Mouse (Mus musculus) thymus, adult 18-20 months (tissue): Measurements from ENCODE around the gene Cacna1d.
A peak's percentile ranks its signal among the peaks of the same experiment; 100 is the strongest.

Experiments used
- DNase-seq, 2 experiments: peaks; one replicate each; pipeline ENCODE4 v3.0.0; 2022; ENCODE audit warnings: mixed read lengths in 2 of 2

Cacna1d gene

DNA sequence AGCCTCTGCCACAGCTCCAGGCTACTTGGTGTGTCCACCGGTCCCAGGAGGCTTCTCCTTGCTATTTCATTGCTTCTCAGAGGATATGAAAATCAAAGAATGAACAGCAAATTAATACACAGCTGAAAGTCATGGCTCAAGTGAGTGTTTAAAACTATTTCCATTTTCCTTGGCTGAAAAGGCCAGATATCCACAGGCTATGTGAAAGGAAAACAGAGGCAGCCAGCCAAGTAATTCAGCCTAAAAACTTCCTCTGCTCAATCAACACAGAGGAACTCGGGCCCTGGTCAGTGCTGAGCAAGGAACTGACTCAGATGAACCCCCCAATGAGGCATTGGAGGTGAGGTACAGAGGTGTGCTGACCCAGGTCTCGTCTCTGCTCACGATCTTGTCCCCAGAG, 165.0 kb downstream of the Cacna1d start:
- DNase-seq = no peak

DNA sequence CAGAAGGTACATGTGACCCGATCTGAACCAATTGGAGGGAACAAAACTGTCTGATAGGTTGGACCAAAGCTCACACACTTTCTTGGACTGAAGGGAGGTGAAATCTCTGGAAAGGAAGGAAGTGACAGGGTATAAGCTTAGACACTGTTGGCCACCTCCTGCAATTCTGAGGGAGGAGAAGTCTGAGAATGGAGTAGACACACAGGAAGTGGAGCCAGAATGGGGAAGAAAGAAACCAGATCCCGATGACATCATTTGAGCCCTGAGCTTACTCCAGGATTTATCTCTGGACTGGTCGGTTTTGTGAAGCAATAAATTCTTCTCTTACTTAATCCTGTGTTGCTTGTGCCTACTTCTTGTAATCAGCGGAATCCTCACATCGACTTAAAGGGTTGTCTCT, 166.3 kb downstream of the Cacna1d start:
- no peak for DNase-seq

DNA sequence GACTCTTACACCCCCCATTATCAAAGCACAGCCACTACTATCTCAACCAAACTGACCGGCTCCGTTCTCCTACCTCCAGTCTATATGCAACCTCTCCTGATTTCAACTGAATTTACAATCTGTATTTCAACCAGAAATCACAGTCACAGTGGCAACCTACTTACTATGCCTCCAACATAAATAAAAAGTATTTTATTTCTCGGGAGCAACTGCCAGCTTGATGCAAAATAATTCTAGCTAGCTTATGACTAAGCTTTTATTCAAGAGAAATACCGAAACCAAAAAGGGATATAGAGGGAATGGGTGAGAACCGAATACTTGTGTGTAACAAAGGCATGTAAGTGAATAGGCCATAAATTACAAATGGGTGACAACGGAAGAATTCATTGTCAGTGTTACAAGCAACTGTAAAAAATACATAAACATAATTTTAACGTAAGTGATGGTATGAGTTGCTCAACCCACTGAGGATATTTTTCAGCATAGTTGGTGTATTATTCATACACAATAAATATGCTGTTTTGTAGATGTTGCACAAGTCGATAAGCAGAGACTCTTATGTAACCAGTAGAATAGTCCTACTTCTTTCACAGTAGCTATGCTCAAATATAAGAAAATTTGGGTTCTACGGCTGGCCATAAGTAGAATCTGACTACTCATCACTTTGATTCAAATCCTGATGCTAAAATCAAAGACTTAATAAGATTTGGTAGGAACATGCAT, 172.4 kb downstream of the Cacna1d start:
- DNase-seq = no peak

DNA sequence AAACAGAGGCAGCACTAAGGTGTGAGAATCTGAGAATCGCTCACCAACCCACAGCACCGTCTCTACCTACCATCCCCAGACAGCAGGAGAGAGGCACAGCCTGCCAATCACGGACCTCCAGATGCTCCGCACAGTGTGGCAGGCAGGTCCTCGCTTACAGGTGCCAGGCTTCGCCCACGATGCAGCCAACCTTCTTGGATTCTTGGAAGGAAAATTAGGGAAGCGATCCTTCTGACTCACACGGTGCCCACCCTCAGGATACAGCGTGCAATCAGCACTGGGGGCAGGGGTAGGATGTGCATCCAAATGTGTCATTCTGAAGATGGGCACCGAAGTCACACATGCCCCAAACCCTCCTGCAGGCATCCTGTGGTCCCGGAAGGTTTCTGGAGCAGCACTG, 173.0 kb downstream of the Cacna1d start:
- no peak for DNase-seq

DNA sequence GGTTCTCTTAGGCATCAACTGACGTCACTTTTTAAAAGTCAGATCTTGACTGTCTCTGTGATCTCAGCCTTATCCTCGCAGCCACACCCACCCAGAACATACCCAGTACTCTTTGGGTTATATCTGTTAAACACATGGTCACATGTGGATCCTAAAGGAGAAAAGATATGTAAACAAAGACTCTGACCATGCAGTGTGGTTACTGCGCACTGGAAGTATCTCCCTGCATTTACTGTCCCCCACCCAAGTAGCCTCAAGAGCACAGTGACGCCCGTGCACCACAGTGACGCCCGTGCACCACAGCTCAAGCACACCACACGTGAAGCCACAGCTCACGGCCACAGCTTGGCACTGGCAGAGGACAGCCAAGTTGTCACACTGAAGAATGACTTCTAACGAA, 173.6 kb downstream of the Cacna1d start:
- no peak for DNase-seq

DNA sequence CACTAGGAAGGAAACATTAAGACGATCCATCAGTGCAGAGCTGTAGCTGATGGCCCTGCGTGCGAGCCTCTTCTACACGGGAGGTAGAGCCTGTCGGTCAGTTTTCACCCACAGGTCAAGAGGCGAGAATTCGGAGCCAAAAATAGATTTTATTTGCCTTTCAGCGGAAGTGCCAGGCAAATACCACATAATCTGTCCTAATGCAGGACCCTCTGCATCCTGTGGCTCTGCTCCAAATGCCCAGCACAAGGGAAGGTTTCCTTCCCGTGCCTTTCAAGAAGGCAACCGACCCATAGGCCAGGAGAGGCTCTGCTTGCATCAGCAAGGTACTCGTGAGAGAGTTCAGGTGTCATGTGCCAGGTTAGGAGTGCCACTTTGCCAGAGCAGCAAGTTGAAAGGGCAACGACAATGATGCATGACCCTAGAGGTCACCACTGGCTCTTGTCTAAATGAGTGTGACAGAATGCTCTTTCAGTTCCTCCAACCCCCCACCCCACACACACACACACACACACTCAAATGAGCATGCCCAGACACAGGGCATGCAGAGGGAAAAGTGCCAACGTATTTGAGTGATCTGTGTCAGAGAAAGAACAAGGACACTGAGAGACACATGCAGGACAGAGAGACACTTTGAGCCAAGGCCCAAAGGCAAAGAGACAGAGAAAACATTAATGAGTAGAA, 179.9 kb downstream of the Cacna1d start:
- no peak for DNase-seq

DNA sequence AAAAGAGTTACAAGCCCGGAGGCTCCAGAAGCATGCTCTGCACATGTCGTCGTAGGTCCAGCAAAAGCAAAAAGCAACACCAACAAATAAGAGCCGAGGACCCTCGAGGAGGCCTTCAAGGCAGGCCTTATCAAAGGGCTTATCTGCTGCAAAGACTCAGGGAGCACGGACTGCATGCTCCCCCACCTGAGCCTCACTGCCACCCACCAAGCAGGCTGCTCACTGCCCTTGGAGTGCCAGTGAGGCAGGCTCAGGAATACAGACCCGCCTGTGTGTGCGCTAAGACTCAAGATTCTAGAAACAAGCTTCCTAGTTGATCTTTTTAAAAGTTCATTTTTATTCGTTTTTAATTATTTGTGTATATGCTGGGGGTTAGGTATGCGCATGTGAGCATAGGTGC, 181.0 kb downstream of the Cacna1d start:
- DNase-seq = no peak

DNA sequence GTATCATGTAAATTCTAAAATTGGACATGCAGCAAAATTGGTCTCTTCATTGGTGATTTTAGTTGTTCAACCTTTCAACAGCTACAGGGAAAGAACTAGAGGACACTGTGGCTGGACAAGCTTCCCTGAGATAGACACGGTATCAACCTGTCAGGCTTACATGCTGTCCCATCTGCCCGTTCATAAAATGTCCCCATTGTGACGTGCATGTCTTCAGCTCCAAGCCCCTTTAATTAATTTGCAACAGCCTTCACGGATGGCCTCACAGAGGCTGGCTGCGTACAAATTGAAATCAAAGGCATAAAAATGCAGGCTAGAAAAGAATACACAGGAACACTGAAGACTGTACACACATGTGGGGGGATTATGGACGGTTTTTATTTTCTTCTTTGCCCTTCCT, 185.0 kb downstream of the Cacna1d start:
- DNase-seq = no peak

DNA sequence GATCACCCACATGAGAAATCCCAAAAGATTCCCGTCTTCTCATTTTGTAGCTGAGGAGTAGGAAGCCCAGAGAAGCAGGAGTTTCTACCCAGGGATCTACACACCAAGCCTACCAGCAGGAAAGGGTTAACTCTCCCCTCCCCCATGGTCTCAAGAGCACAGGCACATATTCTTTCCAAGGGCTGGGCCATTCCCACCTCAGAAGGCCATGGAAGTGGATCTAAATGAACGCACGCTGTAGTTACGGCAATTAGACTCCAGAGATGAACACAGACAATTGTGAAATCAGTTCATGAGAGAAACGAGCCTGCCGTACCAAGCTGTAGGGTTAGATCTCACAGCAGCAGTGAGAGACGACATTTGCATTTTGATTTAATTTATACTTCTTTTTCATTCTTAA, 191.3 kb downstream of the Cacna1d start:
- DNase-seq = no peak

DNA sequence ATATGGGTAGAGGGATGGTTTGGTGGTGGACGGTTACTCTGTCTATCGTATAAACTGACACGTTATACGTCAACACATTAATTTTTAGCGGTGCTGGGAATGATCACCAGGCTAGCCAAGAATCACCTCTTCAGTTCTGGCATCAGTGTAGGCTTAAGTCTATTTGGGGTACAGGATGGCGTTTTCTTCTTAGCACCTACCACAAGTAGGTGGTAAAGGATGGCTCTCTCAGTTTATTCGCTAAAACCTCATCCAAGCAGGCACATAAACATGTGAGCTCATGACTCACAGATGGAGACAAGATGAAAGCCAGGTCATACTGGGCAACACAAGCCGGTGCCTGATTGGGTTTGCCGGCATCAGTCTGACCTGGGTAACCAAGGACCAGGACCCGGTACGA, 193.8 kb downstream of the Cacna1d start:
- DNase-seq = no peak

DNA sequence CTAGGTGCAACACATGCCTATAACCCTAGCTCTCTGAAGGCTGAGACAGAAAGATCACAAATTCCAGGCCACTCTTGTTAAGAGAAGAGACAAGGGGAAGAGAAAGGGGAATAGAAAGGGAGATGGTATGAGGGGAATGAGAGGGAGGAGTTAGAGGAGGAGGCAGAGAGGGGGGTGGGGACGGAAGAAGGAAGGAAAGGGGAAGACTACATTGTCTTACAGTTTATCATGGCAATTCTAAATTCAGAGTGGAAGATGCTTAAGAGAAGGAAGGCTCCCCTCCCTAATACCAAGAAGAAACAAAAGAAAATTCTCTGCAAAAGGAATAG, 199.2 kb downstream of the Cacna1d start:
- DNase-seq = no peak

DNA sequence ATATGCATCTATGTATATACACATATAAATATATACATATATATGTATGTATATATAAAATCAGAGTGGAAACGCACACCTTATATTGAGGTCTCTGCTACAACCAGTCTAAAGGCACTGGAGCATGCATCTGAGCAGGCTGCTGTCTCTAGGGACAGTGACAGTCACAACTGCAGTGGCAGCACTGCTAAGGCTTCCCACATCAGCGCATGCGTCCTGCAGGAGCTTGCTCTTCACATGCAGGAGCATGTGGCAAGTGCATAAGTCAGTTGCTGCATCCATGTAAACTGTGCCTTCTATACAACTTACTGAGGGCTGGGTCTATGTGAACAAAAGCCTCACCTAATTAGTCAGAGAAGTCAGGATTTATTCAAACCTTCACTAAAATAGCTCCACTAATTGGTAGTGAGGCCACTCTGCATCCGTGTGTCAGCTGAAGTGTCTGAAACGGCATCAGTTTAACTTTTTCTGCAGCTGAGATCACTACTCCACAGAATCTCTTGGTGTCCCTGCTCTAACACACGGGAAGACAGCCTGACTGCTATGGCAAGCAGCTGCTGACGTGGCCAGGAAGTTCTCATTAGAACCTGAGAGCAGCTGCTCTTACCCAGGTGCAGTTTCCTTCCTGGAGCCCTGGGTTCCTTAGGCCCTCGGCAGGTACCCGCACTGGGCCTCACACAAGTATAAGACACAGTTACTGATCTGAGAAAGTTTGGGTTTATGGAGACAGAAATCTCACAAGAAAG, 199.7 kb downstream of the Cacna1d start:
- DNase-seq = peak; percentile 34 to 55

DNA sequence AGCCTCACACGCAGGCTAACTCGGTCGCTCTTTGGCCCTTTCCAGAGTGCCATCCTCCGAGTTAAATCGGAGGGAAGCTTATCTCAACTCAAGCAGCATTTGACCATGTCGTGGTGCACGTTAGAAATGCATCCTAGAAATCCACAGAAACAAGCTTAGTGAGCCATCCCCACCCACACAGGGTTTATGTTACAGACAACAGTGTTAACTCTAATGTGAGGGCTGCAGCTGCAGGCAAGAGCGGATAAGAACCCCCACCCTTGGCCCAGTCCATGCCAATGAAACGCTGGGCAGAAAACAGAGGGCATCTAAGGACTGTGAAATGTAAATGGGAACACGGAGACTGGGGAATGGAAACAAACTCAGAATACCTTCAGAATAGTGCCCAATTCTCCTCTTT, 206.8 kb downstream of the Cacna1d start:
- DNase-seq = no peak

DNA sequence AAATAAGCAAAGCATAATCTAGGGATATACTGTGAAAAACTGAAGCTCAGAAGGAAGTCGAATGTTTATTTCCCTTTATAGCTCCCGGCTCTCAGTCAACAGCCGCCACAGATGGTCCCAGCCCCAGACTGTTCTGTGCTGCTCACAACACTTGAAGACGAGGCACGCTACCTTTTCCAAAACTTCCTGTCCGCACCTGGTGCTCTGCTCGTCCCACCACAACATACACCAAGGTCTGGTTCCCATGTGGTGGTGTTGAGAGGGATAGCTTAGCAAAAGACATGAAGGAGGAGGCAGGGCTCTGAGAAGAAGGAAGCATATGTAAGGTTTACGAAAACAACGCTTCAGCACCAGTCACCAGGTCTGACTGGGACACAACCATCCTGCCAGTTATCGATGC, 207.2 kb downstream of the Cacna1d start:
- no peak for DNase-seq

DNA sequence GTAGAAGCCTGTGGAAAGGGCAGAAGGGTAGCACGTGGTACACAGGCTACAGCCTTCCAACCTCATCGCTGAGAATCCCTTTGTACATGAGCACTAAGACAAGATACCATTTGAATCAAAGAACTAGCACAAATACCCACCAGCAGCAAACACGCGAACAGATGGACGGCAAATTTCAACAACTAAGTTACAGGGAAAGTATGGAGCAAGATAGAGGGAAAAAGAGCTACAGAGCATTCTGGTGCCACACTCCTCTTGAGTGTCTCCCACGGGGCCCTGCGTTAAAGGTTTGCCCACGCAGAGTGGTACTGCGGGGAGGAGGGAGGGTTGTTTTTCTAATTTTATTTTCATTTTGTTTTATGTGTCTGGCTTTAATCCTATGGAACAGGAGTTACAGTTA, 215.7 kb downstream of the Cacna1d start:
- no peak for DNase-seq

DNA sequence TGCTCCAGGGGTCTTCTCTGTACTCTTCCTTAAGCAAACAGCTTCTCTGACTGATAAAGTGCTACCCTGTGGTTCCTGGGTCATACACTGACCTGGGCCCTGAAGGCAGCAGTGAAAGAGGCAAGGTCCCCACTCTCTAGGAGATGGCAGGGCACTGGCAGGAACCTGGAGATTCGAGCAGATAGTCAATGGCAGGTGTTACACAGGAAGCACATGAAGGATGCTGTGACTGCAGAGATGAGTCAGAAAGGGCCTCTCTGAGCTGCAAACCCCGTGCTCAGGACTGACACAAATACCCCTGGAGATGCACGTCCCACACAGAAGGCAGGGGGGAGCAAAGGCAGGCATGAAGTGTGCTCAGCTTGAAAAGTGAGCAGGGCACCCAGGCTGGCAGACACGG, 218.3 kb downstream of the Cacna1d start:
- DNase-seq = peak; percentile 28 to 48

DNA sequence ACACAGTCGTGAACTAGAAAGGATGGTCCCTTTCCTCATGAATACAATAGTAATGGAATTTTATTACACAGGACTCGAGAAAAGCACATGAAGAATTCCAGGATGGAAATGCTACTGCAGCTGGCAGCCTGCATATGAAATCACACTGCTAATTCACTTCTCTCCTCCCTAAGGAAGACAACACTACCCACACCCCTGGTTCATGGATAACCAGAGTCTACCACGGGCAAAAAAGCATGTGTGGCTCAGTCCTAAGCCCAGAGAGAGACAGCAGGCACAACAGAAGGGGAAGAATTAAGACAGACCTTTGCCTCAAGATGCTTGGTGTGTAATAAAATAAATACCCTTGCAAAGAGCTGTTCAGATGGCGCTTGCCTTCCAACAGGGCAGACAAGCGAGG, 218.7 kb downstream of the Cacna1d start:
- DNase-seq = no peak

DNA sequence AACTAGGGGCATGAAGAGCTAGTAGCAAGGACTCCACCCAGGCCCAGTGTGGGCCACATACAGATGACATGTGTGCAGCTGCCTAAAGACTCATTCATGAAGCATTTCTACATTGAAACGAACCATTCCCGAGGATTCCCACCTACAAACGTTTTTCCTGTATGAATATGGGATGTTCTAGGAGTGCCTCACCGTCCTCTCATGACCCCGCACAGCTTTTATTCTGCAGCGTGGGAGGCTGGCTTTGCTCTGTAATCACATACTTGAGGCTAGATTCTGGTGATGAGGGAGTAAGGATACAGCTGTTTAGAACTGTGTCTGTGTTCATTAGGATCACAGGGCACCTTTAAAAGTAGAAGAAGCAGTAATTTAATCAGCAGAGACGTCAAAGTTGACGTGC, 219.4 kb downstream of the Cacna1d start:
- no peak for DNase-seq

DNA sequence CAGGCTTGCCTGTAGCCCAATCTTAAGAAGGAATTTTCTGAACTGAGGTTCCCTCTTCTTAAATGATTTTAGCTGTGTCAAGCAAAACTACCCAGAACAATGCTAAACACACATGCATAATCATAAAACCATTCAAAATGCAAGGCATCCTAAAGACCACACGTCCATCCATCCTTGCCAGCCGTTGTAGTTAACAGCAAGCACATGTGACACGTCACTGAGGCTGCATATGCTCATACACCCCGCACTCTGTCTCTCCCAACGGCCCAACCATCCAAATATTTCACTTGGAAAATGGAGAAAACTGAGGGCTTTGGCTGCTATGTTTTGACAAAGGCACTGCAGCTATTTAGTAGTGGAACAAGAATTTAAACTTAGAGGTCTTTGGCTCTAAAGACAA, 220.9 kb downstream of the Cacna1d start:
- no peak for DNase-seq

DNA sequence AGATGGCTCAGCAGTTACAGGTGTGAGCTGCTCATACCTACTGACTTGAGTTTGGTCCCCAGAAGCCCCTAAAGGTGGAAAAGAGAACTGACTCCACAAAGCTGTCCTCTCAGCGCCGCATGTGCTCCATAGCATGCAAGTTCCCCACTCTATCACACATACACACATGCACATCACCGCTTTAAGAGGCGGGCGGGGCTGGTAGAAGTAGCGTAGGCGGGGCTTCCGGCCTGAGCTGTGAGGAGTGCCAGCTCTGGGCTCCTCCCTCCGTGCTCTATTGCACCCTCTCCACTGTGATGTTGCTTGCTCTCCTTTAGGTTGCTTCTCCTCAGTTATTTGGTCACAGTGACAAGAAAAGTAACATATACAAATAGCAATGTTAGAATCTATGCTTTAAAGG, 225.5 kb downstream of the Cacna1d start:
- DNase-seq = peak in 1 of 2 experiments; percentile 26

DNA sequence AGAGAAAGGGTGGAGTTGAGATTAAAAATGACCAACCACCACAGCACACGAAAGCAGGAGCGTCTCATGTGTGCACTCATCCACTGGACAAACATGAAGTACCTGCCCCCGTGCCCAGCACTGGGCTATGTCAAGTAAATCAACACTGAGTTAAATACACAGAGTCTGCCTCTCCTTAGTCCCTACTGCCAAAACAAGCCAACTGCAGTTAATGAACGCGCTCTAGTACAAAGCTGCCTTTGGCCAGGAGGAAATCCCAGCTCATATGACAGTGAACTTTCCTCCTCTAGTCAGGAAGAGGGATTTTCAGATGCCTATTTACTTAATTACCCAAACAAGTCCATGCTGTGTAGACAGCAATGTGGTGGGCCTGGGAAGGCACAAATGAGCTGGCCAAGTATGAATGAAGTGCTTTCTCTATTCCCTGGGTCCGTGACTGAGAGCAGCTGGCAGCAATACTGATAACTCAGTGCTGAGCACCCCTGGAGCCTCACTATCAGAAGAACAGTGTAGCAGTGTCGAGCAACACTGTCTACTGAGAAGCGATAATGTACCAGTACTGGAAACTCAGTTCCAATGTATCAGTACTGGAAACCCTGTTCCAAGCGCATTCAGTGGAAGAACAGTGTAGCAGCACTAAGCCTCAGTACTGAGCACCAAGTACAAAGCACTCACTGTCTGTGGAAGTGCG, 229.5 kb downstream of the Cacna1d start:
- DNase-seq = no peak

DNA sequence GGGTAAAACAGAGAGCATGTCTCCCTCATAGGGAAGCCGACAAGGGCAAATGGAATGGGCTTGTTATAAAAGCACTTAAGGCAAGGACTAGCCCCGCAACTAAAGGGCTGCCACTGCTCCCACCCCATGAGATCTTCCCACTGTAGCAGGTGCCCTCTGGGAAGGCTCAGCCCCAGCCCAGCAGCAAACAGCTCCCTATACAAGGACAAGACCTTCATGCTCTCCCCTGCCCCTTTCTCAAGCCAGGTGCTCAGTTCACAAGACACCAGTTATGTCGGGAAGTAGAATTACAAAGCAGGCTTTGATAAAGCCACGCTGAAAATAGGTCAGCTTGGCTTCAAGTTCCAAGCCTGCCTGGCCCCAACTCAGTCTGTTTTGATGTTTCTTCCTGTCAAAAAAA, 233.6 kb downstream of the Cacna1d start:
- DNase-seq = no peak

DNA sequence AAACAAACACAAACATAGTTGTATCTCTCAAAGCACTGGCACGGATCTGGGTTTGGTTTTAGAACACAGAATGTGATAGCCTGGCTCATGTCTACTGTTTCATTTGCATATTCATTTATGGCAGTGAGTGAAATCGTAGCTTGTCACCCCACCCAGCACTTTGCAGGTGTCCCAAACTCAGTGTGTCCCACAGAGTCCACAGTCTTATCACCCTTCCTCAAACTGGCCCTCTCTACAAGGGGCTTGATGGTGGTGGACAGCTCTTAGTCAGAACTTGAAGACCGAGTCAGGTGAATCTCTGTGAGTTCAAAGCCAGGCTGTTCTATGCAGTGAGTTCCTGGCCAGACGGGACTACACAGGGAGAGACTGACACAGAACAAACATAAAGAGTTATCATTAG, 234.8 kb downstream of the Cacna1d start:
- DNase-seq = no peak
